Mouse (Mus musculus) MEL (cell line): ENCODE data around the gene Kcne1l.

Experiments
- EP300 ChIP-seq, 2 experiments: IDR thresholded peaks; 2 replicates each; pipeline ENCODE4 v1.6.1; 2011; ENCODE audit warnings: improper control_type of control experiment in 2 of 2, low read length in 2 of 2, low read depth in 1 of 2, mild to moderate bottlenecking in 1 of 2
- POLR2A ChIP-seq, 2 experiments: IDR thresholded peaks; 2 replicates each; pipeline ENCODE4 v1.6.1; 2011 to 2012; ENCODE audit warnings: low read length in 2 of 2, mild to moderate bottlenecking in 2 of 2, control low read depth in 1 of 2, improper control_type of control experiment in 1 of 2, low read depth in 1 of 2, moderate library complexity in 1 of 2; ENCODE audit not compliant: control insufficient read depth in 1 of 2, insufficient read depth in 1 of 2, poor library complexity in 1 of 2
- ZC3H11A ChIP-seq: IDR thresholded peaks from 2 replicates; pipeline ENCODE4 v1.6.1; 2012; ENCODE audit warnings: low read depth, mild to moderate bottlenecking, inconsistent platforms, low read length, improper control_type of control experiment

DNA sequence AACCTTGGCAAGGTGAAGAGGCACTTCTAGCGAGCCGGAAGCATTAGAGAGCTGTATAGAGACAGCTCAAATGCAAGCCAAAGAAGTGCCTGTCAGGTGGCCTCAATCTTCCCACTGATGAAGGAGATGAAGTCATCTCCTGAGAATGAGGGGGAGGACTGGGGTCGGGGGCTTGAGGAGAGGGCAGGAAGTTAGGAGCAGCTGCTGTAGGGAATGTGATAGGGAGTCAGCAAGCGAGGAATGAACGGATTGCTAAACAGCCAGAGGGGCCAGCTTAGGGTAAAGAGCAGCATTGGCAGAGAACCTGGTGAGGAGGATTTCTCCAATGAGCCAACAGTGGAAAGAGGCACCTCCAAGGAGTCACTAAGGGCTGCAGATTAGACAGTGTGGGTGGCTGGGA is 20.2 kb downstream of the Kcne1l start:
- no peak for TF ChIP-seq EP300 (IDR thresholded peaks at IDR 0.05; ENCODE audit: low read depth in 1 of 2, low read length in 2 of 2)
- TF ChIP-seq ZC3H11A, result no peak
- TF ChIP-seq POLR2A (IDR thresholded peaks at IDR 0.05; ENCODE audit: control insufficient read depth in 1 of 2, insufficient read depth in 1 of 2, low read depth in 1 of 2, low read length in 2 of 2, poor library complexity in 1 of 2), result no peak
